In the genomic region with DNA sequence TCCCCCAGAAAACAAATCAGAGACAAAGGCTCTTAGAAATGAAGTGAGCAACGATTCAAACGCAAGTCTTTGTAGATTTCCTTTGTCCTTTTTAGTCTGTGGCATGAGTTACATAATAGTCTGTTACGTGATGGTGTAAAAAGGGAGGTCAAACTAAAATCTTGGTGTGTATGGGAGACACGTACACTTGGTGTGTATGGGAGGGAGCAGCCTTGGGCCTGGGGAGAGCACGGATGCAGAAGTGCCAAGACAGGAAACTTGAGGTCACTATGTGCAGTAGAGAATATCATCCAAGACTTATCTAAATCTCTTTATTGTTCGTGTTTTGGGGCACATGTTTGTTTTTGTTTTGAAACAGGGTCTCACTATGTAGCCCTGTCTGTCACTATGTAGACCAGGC, we compare ENCODE assay signal across 8 mouse cellular contexts. TPM values are rescaled to one million over a fixed set of nuclear protein-coding genes. Genes with fewer than 3 reads are reported as not detected.
DNase-seq lines count a peak whose midpoint lies in the region; ATAC-seq and TF ChIP-seq lines count a peak whose summit lies in the region.

No protein-coding gene starts in this region.

- no peak for TF ChIP-seq POLR2A in cerebellum, adult 2 months (IDR thresholded peaks at IDR 0.05; ENCODE audit: borderline replicate concordance, insufficient read depth, low read length)
- TF ChIP-seq POLR2A in testis, adult 2 months (IDR thresholded peaks at IDR 0.05; ENCODE audit: control insufficient read depth, low read depth, low read length): no peak
- TF ChIP-seq POLR2A in limb, embryonic 14.5 days (IDR thresholded peaks at IDR 0.05; ENCODE audit: borderline replicate concordance, extremely low read depth, insufficient read depth, insufficient read length): no peak

- DNase-seq in cerebellum, adult 2 months: no peak
- no peak for DNase-seq in cerebellum, adult 9-11 months
- DNase-seq in testis, postnatal 10 days (ENCODE audit: low spot score): no peak
- DNase-seq in limb, embryonic 14.5 days (ENCODE audit: low spot score): no peak
- no peak for DNase-seq in urinary bladder, postnatal 36 days (ENCODE audit: low spot score in 2 of 2)
- DNase-seq in cerebellum, adult 8-10 months: no peak

- no peaks in the 10 kb centered on the region for H3K36me3 ChIP-seq in testis, adult 2 months (ENCODE audit: control insufficient read depth, insufficient read depth, low read length)
- peaks cover 7% of the 10 kb centered on the region; the same call in 1 of the 2 replicates for H3K36me3 ChIP-seq in limb, embryonic 14.5 days (ENCODE audit: control insufficient read depth, insufficient read depth, low read length)
- no peaks in the 10 kb centered on the region for H3K36me3 ChIP-seq in stomach, embryonic 16.5 days (ENCODE audit: control insufficient read depth, insufficient read depth, low read length)

- H3K4me3 ChIP-seq in cerebellum, adult 2 months (replicated peaks; ENCODE audit: insufficient read depth, low read depth, low read length): peak overlapping the region; percentile 91
- H3K4me3 ChIP-seq in testis, adult 2 months (ENCODE audit: control insufficient read depth, low read depth, low read length): peak overlapping the region; percentile 92
- peak overlapping the region; percentile 89 for H3K4me3 ChIP-seq in limb, embryonic 14.5 days (replicated peaks; ENCODE audit: low read length)
- H3K4me3 ChIP-seq in stomach, embryonic 16.5 days (replicated peaks; ENCODE audit: low read length): peak overlapping the region; percentile 72

- peak overlapping the region; percentile 26; the same call in 1 of the 2 replicates for H3K27ac ChIP-seq in cerebellum, adult 2 months (ENCODE audit: insufficient read depth, low read length)
- peak overlapping the region; percentile 77 for H3K27ac ChIP-seq in testis, adult 2 months (ENCODE audit: control insufficient read depth, insufficient read depth, low read depth, low read length)
- peak overlapping the region; percentile 92 for H3K27ac ChIP-seq in limb, embryonic 14.5 days (replicated peaks; ENCODE audit: low read depth, low read length)
- H3K27ac ChIP-seq in stomach, embryonic 16.5 days (ENCODE audit: low read length): peak overlapping the region; percentile 91

- WGBS in cerebellum, adult 2 months: 18% methylated on average over 6 of the region's 6 CpGs
- 28% methylated on average over 6 of the region's 6 CpGs for WGBS in limb, embryonic 14.5 days
- 19% methylated on average over 6 of the region's 6 CpGs for WGBS in stomach, embryonic 16.5 days

- no peaks in the 10 kb centered on the region for H3K9me3 ChIP-seq in limb, embryonic 14.5 days (ENCODE audit: control insufficient read depth, low read length)
- H3K9me3 ChIP-seq in stomach, embryonic 16.5 days (replicated peaks; ENCODE audit: control insufficient read depth, low read length): no peaks in the 10 kb centered on the region

- peaks cover 17% of the 10 kb centered on the region for H3K4me1 ChIP-seq in cerebellum, adult 2 months (ENCODE audit: control insufficient read depth, insufficient read depth, low read length)
- H3K4me1 ChIP-seq in testis, adult 2 months (ENCODE audit: control insufficient read depth, insufficient read depth, low read length): peaks cover 4% of the 10 kb centered on the region; the same call in 1 of the 2 replicates
- peaks cover 32% of the 10 kb centered on the region for H3K4me1 ChIP-seq in limb, embryonic 14.5 days (ENCODE audit: control insufficient read depth, insufficient read depth, low read length)
- H3K4me1 ChIP-seq in stomach, embryonic 16.5 days (ENCODE audit: control insufficient read depth, insufficient read depth, low read length): peaks cover 30% of the 10 kb centered on the region

- ATAC-seq in limb, embryonic 14.5 days (ENCODE audit: low FRiP score, low read depth): no peak; the same call in 1 of the 2 replicates
- no peak for ATAC-seq in stomach, embryonic 16.5 days (ENCODE audit: insufficient read depth, low FRiP score)

- H3K9ac ChIP-seq in limb, embryonic 14.5 days (ENCODE audit: low read depth, low read length, severe bottlenecking): peak overlapping the region; percentile 87
- peak overlapping the region; percentile 87 for H3K9ac ChIP-seq in stomach, embryonic 16.5 days (ENCODE audit: low read length)

- H3K4me2 ChIP-seq in limb, embryonic 14.5 days (replicated peaks; ENCODE audit: low read depth, low read length, severe bottlenecking): peak overlapping the region; percentile 79
- H3K4me2 ChIP-seq in stomach, embryonic 16.5 days (ENCODE audit: low read depth, low read length): peak overlapping the region; percentile 77

- H3K27me3 ChIP-seq in cerebellum, adult 2 months (ENCODE audit: control insufficient read depth, insufficient read depth, low read length): no peaks in the 10 kb centered on the region
- H3K27me3 ChIP-seq in testis, adult 2 months (ENCODE audit: control insufficient read depth, insufficient read depth, low read length): no peaks in the 10 kb centered on the region
- H3K27me3 ChIP-seq in limb, embryonic 14.5 days (ENCODE audit: control insufficient read depth, insufficient read depth, low read length): no peaks in the 10 kb centered on the region
- H3K27me3 ChIP-seq in stomach, embryonic 16.5 days (ENCODE audit: control insufficient read depth, insufficient read depth, low read length): no peaks in the 10 kb centered on the region

- no peak for TF ChIP-seq CTCF in cerebellum, adult 2 months (IDR thresholded peaks at IDR 0.05; ENCODE audit: borderline replicate concordance, insufficient read depth, low read depth, low read length)
- no peak for TF ChIP-seq CTCF in testis, adult 2 months (IDR thresholded peaks at IDR 0.05; ENCODE audit: control insufficient read depth, insufficient read depth, insufficient replicate concordance, low read depth, low read length)

RNA-seq across cellular contexts. Expression of a gene that starts 0.5 kb away (rescaled TPM):
- 152 and 153 TPM in 2 replicates for polyA plus RNA-seq in cerebellum, adult 2 months (2012; rRNA removed)
- 48.5 and 50.1 TPM in 2 replicates for polyA plus RNA-seq in testis, adult 2 months (2012; rRNA removed)
- 101 and 119 TPM in 2 replicates for polyA plus RNA-seq in limb, embryonic 14.5 days (2012; rRNA removed)
- polyA plus RNA-seq in limb, embryonic 14.5 days (2014; fragmentation: Nextera tagmentation; extraction: Ambion mirVana): 81.6 and 84.1 TPM in 2 replicates
- 71.3 and 74.3 TPM in 2 replicates for polyA plus RNA-seq in stomach, embryonic 16.5 days (2015; fragmentation: Nextera tagmentation; extraction: Ambion mirVana)

RNA-seq across cellular contexts. Expression of a gene that starts 15.2 kb away (rescaled TPM):
- 0.59 and 0.60 TPM in 2 replicates for polyA plus RNA-seq in cerebellum, adult 2 months (2012; rRNA removed)
- 0.33 and 0.97 TPM in 2 replicates for polyA plus RNA-seq in testis, adult 2 months (2012; rRNA removed)
- 14.3 and 15.7 TPM in 2 replicates for polyA plus RNA-seq in limb, embryonic 14.5 days (2012; rRNA removed)
- polyA plus RNA-seq in limb, embryonic 14.5 days (2014; fragmentation: Nextera tagmentation; extraction: Ambion mirVana): 17.9 and 23.3 TPM in 2 replicates
- polyA plus RNA-seq in stomach, embryonic 16.5 days (2015; fragmentation: Nextera tagmentation; extraction: Ambion mirVana): 52.0 and 76.1 TPM in 2 replicates

RNA-seq across cellular contexts. Expression of a gene that starts 37.4 kb away (rescaled TPM):
- 4.0 and 4.7 TPM in 2 replicates for polyA plus RNA-seq in cerebellum, adult 2 months (2012; rRNA removed)
- 4.7 and 8.5 TPM in 2 replicates for polyA plus RNA-seq in testis, adult 2 months (2012; rRNA removed)
- polyA plus RNA-seq in limb, embryonic 14.5 days (2012; rRNA removed): 6.7 and 7.5 TPM in 2 replicates
- polyA plus RNA-seq in limb, embryonic 14.5 days (2014; fragmentation: Nextera tagmentation; extraction: Ambion mirVana): 9.4 and 10.4 TPM in 2 replicates
- polyA plus RNA-seq in stomach, embryonic 16.5 days (2015; fragmentation: Nextera tagmentation; extraction: Ambion mirVana): 17.1 and 21.0 TPM in 2 replicates

Comparison
In these comparisons a context has a peak if more than half of its experiments do, and no peak if none do; other contexts are left out.
1. H3K27ac ChIP-seq: peak in every context shown above with its lines; median percentile 92 in limb, embryonic 14.5 days; 91 in stomach, embryonic 16.5 days; 77 in testis, adult 2 months; 26 in cerebellum, adult 2 months.